Mouse (Mus musculus) liver, embryonic 12.5 days (tissue): ENCODE measurements around the gene Cdk10. TPM values are rescaled to one million over a fixed set of nuclear protein-coding genes. Genes with fewer than 3 reads are reported as not detected.

ENCODE experiments used
- ATAC-seq: fragments of 200-750 bp; cut with Nextera tagmentation; 2 replicates; pipeline ENCODE4 v1.8.0; 2017; ENCODE audit warnings: moderate number of reproducible peaks, mild to moderate bottlenecking, moderate library complexity
- H3K27ac ChIP-seq: fragments of 300-500 bp; sonication (generic); 2 replicates; pipeline ENCODE4 v1.5.1; 2016; ENCODE audit warnings: mild to moderate bottlenecking
- H3K27me3 ChIP-seq: fragments of 300-500 bp; sonication (generic); replicated peaks from 2 replicates; pipeline ENCODE4 v1.6.1; 2016; ENCODE audit warnings: mild to moderate bottlenecking, moderate library complexity
- H3K36me3 ChIP-seq: fragments of 300-500 bp; sonication (generic); 2 replicates; pipeline ENCODE4 v1.6.1; 2016; ENCODE audit warnings: mild to moderate bottlenecking, moderate library complexity
- H3K4me1 ChIP-seq: fragments of 300-500 bp; sonication (generic); 2 replicates; pipeline ENCODE4 v1.6.1; 2016
- H3K4me2 ChIP-seq: fragments of 300-500 bp; sonication (generic); 2 replicates; pipeline ENCODE4 v1.6.1; 2016; ENCODE audit warnings: mild to moderate bottlenecking, moderate library complexity
- H3K4me3 ChIP-seq: fragments of 300-500 bp; sonication (generic); 2 replicates; pipeline ENCODE4 v1.5.1; 2016; ENCODE audit warnings: mild to moderate bottlenecking, moderate library complexity
- H3K9ac ChIP-seq: fragments of 300-500 bp; sonication (generic); 2 replicates; pipeline ENCODE4 v1.6.1; 2016; ENCODE audit warnings: mild to moderate bottlenecking, moderate library complexity
- H3K9me3 ChIP-seq: fragments of 300-500 bp; sonication (generic); replicated peaks from 2 replicates; pipeline ENCODE4 v1.6.1; 2016; ENCODE audit warnings: mild to moderate bottlenecking, moderate library complexity
- WGBS: fragments of 180-500 bp; shearing (Covaris S2); methylation state at CpG from one replicate; pipeline ENCODE4 v1.1.7; 2016; ENCODE audit not compliant: insufficient replicate concordance; 5-methylcytosine and 5-hydroxymethylcytosine counted together
- polyA plus RNA-seq: library from polyadenylated mRNA; unstranded; fragments of >200 nt; fragmentation: Nextera tagmentation; extraction: Ambion mirVana; gene quantifications from 2 replicates; pipeline ENCODE4 v1.2.1, GENCODE M21; 2016

Cdk10 gene
- polyA plus RNA-seq, 1 experiment from 2014 or later = 16.2 TPM

DNA sequence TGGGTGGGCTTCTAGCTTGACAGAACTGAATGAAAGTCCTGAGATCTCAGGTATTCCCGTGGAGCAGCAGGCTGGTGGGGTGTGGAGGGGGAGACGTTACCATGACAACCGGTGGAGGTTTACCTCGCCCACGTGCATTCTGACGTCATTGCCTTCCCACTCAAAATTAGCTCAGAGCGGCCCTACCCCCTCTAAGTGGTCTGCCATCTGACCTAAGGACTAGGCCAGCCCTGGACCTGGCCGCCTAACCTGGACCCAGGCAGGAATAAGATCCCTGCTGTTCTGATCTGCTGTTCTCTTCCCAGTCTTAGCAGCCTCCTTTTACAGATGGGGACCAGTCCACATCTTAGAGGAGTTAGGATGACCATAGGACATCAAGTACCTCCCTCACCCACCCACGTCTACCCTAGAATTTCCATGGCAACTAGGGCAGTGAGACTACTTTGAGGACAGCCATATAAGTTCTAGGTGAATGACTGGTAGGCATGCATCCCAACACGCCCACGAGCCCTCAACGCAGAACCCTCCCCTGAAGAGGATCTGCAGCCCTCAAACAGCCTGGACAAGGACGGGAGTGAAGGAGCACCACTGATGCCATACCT, 10.4 kb downstream of the Cdk10 start:
- Histone ChIP-seq H3K9me3 (no peaks in the 10 kb centered on the region), H3K27me3 (peaks cover 31% of the 10 kb centered on the region), H3K4me2 (peak overlapping the region; percentile 91), H3K36me3 (no peaks in the 10 kb centered on the region), H3K4me3 (peak overlapping the region; percentile 64), H3K9ac (peak overlapping the region; percentile 64; the same call in 1 of the 2 replicates), H3K27ac (no peak overlapping the region), H3K4me1 (peaks cover 21% of the 10 kb centered on the region)
- no peak for ATAC-seq
- 35% methylated on average over 13 of the region's 13 CpGs for WGBS

DNA sequence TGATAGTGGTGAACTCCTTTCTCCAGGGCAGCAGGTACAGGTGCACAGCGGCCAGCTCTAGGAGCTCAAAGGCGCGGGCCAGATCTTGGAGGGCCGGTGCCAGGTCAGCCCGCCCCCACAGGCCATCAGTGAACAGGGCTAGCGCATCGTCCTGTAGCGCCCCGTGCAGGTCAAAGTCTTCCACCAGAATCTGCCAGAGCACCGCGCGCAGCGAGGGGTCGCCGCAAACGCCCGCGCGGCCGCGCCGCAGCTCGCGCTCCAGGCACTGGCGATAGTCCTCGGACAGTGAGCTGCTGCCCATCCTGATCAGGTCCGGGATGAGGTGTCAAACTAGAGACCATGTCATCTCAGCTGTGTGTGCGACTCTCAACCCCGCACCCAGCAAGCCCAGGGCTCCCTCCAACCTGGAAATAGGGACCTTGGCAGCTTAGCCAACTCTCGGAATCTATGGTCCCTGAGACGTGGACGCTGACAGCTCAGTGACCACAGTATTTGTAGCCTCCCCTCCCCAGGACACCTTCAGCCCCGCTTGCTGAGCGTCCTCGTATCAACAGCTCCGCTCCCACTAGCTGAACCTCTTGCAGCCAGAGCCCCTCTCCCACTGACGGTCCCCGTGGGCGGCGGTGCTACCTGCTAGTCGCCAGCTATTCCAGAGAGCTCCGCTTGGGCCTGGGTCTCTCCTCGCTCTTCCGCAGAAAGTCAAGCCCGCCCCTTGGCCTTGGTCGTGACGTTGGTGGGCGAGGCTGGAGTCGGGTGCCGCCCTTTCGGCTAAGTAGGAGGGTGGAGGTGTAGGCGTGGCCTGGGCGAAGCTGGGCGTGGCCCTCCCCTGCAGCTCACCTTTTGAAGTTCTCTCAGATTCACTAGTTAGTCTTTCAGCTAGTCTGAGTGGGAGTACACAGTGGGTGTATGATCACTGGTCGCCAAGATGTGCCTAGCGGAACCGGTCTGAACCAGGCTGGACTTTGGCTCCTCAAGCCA, 11.2 kb downstream of the Cdk10 start, which contains the start of gene Spata2l:
TSS of gene Spata2l (minus strand) at position 714 of the 978 bp plus-strand sequence.
- H3K9ac ChIP-seq = peak within 1 kb of the TSS; percentile 64
- peaks cover 31% of the 10 kb centered on the region for H3K27me3 ChIP-seq
- ATAC-seq = peak; percentile 86
- 2% methylated on average over 57 of the region's 57 CpGs for WGBS
- peaks cover 21% of the 10 kb centered on the region for H3K4me1 ChIP-seq
- H3K4me2 ChIP-seq = peak within 1 kb of the TSS; percentile 91
- no peaks in the 10 kb centered on the region for H3K36me3 ChIP-seq
- no peaks in the 10 kb centered on the region for H3K9me3 ChIP-seq
- peak within 1 kb of the TSS; percentile 64 for H3K4me3 ChIP-seq
- H3K27ac ChIP-seq = no peak within 1 kb of the TSS

DNA sequence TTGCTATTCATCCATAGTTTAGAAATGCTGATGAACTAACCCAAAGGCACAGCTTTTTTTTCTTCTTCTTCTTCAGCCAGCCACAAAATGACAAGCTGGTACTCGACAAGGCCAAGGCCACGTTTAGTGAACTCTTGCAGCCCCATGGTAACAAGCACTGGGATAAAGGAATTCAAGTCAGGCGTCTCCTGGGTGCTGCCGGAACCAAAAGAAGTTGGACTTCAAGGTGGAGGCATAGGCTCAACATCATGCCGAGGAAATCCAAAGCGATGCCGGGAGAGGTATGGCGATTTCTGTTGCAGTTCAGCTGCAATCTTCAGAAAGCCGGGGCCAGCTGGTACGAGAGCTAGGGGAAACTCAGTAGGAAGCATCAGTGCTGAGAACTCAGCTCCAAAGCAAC, 14.8 kb downstream of the Cdk10 start:
- no peaks in the 10 kb centered on the region for H3K9me3 ChIP-seq
- no peak overlapping the region for H3K9ac ChIP-seq
- no peak for ATAC-seq
- H3K27ac ChIP-seq = no peak overlapping the region
- peaks cover 15% of the 10 kb centered on the region for H3K27me3 ChIP-seq
- WGBS = 79% methylated on average over 10 of the region's 10 CpGs
- H3K4me2 ChIP-seq = no peak overlapping the region
- peaks cover 8% of the 10 kb centered on the region; the same call in 1 of the 2 replicates for H3K36me3 ChIP-seq
- H3K4me1 ChIP-seq = peaks cover 21% of the 10 kb centered on the region
- no peak overlapping the region for H3K4me3 ChIP-seq

DNA sequence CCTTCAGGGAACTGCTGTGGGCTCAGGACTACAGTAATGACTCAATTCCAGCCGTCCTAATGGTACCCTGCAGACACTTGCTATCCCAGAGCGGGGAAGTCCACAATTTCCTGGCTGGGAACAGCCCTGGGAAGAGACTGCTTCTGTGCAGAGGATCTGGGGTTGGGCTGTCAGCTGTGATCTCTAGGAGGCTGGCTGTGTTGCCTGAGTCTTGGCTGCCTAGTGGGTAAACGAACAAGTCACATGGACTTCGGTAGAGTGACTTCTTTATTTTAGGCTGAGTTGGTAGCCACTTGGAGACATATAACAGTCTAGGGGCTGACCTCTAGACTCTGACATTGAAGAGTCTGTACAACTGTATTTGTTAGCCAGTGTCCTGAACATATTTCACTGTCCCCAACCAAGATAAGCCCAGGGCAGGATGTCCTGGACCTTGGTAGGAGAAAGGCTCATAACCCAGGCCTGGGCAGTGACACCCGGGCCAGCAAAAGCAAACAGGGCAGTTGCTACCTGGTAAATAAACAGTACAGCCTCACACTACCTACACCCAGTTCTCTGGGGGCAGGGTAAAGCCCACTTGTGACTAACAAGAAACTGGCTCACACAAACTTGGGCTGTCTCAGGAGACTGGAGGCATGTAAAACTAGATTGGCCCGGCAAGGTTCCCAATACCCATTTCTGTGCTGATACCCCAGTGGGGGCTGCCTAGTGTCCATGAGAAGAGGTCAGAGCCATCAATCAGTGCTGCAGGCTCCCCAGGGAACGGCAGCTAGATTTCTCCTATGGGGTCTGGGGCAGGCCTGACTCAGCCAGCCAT, 17.7 kb downstream of the Cdk10 start:
- ATAC-seq = no peak
- H3K27me3 ChIP-seq = no peaks in the 10 kb centered on the region
- no peak overlapping the region for H3K27ac ChIP-seq
- peaks cover 36% of the 10 kb centered on the region for H3K36me3 ChIP-seq
- H3K9ac ChIP-seq = no peak overlapping the region
- H3K9me3 ChIP-seq = no peaks in the 10 kb centered on the region
- H3K4me2 ChIP-seq = no peak overlapping the region
- 72% methylated on average over 7 of the region's 7 CpGs for WGBS
- H3K4me3 ChIP-seq = no peak overlapping the region
- H3K4me1 ChIP-seq = no peaks in the 10 kb centered on the region; the same call in 1 of the 2 replicates

DNA sequence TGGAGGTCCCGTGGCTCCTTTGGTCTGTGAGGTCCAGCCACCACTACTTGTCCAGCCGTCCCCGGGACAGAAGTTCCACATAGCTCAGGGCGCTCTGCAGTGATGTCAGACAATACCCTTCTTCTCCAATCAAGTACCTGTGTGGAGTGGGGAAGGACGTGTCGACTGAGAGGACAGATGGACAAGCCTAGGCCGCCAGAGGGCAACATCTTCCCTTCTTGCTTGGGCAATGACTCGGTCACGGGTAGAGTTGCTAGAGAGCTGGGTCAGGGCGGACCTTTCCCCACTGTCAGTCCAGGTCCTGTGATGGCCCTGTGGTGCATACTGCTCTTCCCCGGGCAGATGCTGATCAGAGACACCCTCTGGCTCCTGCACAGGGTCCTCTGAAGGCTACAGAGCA, 18.4 kb downstream of the Cdk10 start:
- no peak overlapping the region for H3K27ac ChIP-seq
- peaks cover 43% of the 10 kb centered on the region for H3K36me3 ChIP-seq
- H3K4me1 ChIP-seq = no peaks in the 10 kb centered on the region; the same call in 1 of the 2 replicates
- no peak for ATAC-seq
- 64% methylated on average over 11 of the region's 11 CpGs for WGBS
- H3K9me3 ChIP-seq = no peaks in the 10 kb centered on the region
- no peak overlapping the region for H3K9ac ChIP-seq
- H3K27me3 ChIP-seq = no peaks in the 10 kb centered on the region
- H3K4me3 ChIP-seq = no peak overlapping the region
- no peak overlapping the region for H3K4me2 ChIP-seq

DNA sequence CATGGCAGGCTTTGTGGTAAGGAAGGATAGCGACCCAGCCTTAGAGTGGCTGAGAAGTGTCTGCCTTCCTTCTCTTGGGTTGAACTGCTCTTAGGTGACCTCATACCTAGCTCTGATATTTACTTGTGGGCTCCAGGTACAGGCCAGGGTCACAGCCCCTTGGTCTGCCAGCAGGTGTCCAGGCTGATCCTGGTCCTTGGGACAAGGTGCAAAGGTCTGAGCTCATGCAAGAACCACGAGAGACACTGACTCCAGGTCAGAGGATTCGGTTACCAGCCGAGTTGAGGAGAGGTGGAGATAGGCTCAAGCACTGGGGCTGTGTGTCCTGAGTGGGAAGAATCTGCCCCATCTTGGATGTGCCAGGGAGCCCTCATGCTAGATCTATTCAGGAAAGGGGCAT, 19.7 kb downstream of the Cdk10 start:
- Histone ChIP-seq H3K27me3 (no peaks in the 10 kb centered on the region), H3K4me3 (no peak overlapping the region), H3K4me1 (no peaks in the 10 kb centered on the region; the same call in 1 of the 2 replicates), H3K9me3 (no peaks in the 10 kb centered on the region), H3K9ac (no peak overlapping the region), H3K4me2 (no peak overlapping the region), H3K27ac (no peak overlapping the region), H3K36me3 (peaks cover 56% of the 10 kb centered on the region)
- whole genome bisulfite sequencing = 67% methylated on average over 4 of the region's 4 CpGs
- ATAC-seq = no peak

DNA sequence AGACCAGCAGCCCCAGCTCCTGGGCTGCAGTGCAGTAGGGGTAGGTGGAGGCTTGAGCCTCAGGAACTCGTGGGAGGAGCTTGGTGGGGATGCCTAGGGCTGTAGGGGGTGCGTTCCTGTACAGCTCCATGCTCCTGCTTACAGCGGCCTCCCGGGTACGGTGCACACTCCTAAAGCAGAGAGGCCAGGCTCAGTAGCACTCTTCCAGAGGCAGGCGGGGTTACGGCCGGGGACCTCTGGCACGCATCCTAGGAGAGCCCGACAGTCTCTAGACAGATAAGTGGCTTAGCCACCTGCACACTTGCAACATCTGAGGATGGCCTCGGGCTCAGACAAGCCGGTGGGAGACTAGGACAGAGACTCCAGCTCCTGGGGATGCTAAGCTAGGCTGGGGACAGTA, 20.9 kb downstream of the Cdk10 start:
- Histone ChIP-seq H3K9ac (no peak overlapping the region), H3K4me1 (no peaks in the 10 kb centered on the region; the same call in 1 of the 2 replicates), H3K27ac (no peak overlapping the region), H3K4me3 (no peak overlapping the region), H3K4me2 (no peak overlapping the region), H3K36me3 (peaks cover 63% of the 10 kb centered on the region), H3K9me3 (no peaks in the 10 kb centered on the region), H3K27me3 (no peaks in the 10 kb centered on the region)
- WGBS = 83% methylated on average over 12 of the region's 12 CpGs
- 0 out of 2 replicates have a peak, but pooled peaks have one; percentile 10 for ATAC-seq

GRCm38 (mm10) chr8:123247748-123248147, 23.1 kb downstream of the Cdk10 start:
- peaks cover 72% of the 10 kb centered on the region for H3K36me3 ChIP-seq
- H3K4me1 ChIP-seq = peaks cover 5% of the 10 kb centered on the region
- no peaks in the 10 kb centered on the region for H3K9me3 ChIP-seq
- WGBS = 89% methylated on average over 6 of the region's 6 CpGs
- no peak overlapping the region for H3K9ac ChIP-seq
- 0 out of 2 replicates have a peak, but pooled peaks have one; percentile 24 for ATAC-seq
- no peaks in the 10 kb centered on the region for H3K27me3 ChIP-seq
- no peak overlapping the region for H3K27ac ChIP-seq
- H3K4me2 ChIP-seq = no peak overlapping the region
- no peak overlapping the region for H3K4me3 ChIP-seq

GRCm38 (mm10) chr8:123248596-123248995, 24.0 kb downstream of the Cdk10 start:
- ATAC-seq = no peak
- Histone ChIP-seq H3K4me1 (peaks cover 13% of the 10 kb centered on the region), H3K9ac (no peak overlapping the region), H3K27me3 (no peaks in the 10 kb centered on the region), H3K4me2 (no peak overlapping the region), H3K36me3 (peaks cover 68% of the 10 kb centered on the region), H3K27ac (no peak overlapping the region), H3K9me3 (no peaks in the 10 kb centered on the region), H3K4me3 (no peak overlapping the region)
- 67% methylated on average over 8 of the region's 8 CpGs for WGBS

- H3K9ac ChIP-seq = no peak overlapping the region
- H3K36me3 ChIP-seq = peaks cover 54% of the 10 kb centered on the region
- 87% methylated on average over 5 of the region's 5 CpGs for WGBS
These were observed 26.3 kb downstream of the Cdk10 start for GRCm38 (mm10) chr8:123250940-123251339.

DNA sequence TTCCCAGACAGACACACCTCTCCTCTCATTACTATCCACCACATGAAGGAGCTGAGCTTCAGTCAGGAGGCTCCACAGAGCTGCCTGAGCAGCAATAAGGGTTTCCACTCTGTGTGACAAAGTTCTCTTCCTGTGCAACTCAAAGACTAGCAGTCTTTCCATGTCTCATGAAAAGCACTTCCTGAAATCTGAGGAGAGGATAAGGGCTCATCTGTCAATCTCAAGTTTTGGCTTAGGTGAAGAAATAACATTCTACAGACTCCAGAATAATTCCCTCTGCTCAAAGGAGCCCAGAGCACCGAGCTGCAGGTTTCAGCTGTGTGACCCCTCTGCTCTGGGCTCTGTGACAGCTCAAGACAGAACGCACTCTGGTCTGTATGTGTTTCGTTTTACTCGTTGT, 28.3 kb downstream of the Cdk10 start:
- Histone ChIP-seq H3K4me2 (peak overlapping the region; percentile 95), H3K36me3 (peaks cover 53% of the 10 kb centered on the region), H3K4me1 (peaks cover 27% of the 10 kb centered on the region), H3K27ac (peak overlapping the region; percentile 81; the same call in 1 of the 2 replicates), H3K27me3 (no peaks in the 10 kb centered on the region), H3K9me3 (no peaks in the 10 kb centered on the region), H3K9ac (peak overlapping the region; percentile 92), H3K4me3 (peak overlapping the region; percentile 95)
- 68% methylated on average over 4 of the region's 4 CpGs for WGBS
- no peak for ATAC-seq

More at GRCm38 (mm10) chr8:123250940-123251339, 26.3 kb downstream of the Cdk10 start:
- Histone ChIP-seq H3K4me2 (no peak overlapping the region), H3K27me3 (no peaks in the 10 kb centered on the region), H3K4me3 (no peak overlapping the region), H3K9me3 (no peaks in the 10 kb centered on the region), H3K27ac (no peak overlapping the region), H3K4me1 (peaks cover 27% of the 10 kb centered on the region)
- no peak for ATAC-seq
